Mouse (Mus musculus): ENCODE data around the gene Nup205. TPM values are rescaled to one million over a fixed set of nuclear protein-coding genes. Genes with fewer than 3 reads are reported as not detected.

Gene Nup205
- total RNA-seq, 2 experiments from 2014 or later, result 30.8 to 33.6 TPM

GRCm38 (mm10) chr6:35245086-35245485, 67.9 kb downstream of the Nup205 start:
- no peak for DNase-seq (ENCODE audit: low spot score in 2 of 2)

- no peak for DNase-seq (ENCODE audit: low spot score in 2 of 2)
Measured at GRCm38 (mm10) chr6:35251807-35252476, 74.7 kb downstream of the Nup205 start.

GRCm38 (mm10) chr6:35252477-35253346, 75.5 kb downstream of the Nup205 start:
- peak; percentile 92 to 94 for DNase-seq (ENCODE audit: low spot score in 2 of 2)

- DNase-seq (ENCODE audit: low spot score in 2 of 2), result no peak
Measured at GRCm38 (mm10) chr6:35253474-35253873, 76.3 kb downstream of the Nup205 start.

GRCm38 (mm10) chr6:35254136-35254904, 77.1 kb downstream of the Nup205 start:
- DNase-seq (ENCODE audit: low spot score in 2 of 2), result no peak

- no peak for DNase-seq (ENCODE audit: low spot score in 2 of 2)
Measured at GRCm38 (mm10) chr6:35255017-35255416, 77.8 kb downstream of the Nup205 start.

GRCm38 (mm10) chr6:35256691-35257090, 79.5 kb downstream of the Nup205 start:
- no peak for DNase-seq (ENCODE audit: low spot score in 2 of 2)

GRCm38 (mm10) chr6:35257626-35258190, 80.5 kb downstream of the Nup205 start:
- no peak for DNase-seq (ENCODE audit: low spot score in 2 of 2)

- DNase-seq (ENCODE audit: low spot score in 2 of 2), result no peak
Measured at GRCm38 (mm10) chr6:35258922-35259321, 81.7 kb downstream of the Nup205 start.

GRCm38 (mm10) chr6:35259526-35259925, 82.3 kb downstream of the Nup205 start:
- DNase-seq (ENCODE audit: low spot score in 2 of 2), result no peak

- no peak for DNase-seq (ENCODE audit: low spot score in 2 of 2)
Measured at GRCm38 (mm10) chr6:35260531-35260930, 83.3 kb downstream of the Nup205 start.

- DNase-seq (ENCODE audit: low spot score in 2 of 2), result no peak
Measured at GRCm38 (mm10) chr6:35265580-35266278, 88.5 kb downstream of the Nup205 start.

GRCm38 (mm10) chr6:35268711-35269110, 91.5 kb downstream of the Nup205 start:
- DNase-seq (ENCODE audit: low spot score in 2 of 2), result no peak

GRCm38 (mm10) chr6:35269643-35270042, 92.4 kb downstream of the Nup205 start:
- DNase-seq (ENCODE audit: low spot score in 2 of 2), result no peak

- DNase-seq (ENCODE audit: low spot score in 2 of 2), result peak; percentile 21 to 52
Measured at GRCm38 (mm10) chr6:35271094-35271855, 94.1 kb downstream of the Nup205 start.

- no peak for DNase-seq (ENCODE audit: low spot score in 2 of 2)
Measured at GRCm38 (mm10) chr6:35271868-35272765, 94.9 kb downstream of the Nup205 start.

GRCm38 (mm10) chr6:35273391-35274082, 96.3 kb downstream of the Nup205 start:
- no peak for DNase-seq (ENCODE audit: low spot score in 2 of 2)

- no peak for DNase-seq (ENCODE audit: low spot score in 2 of 2)
Measured at GRCm38 (mm10) chr6:35277903-35278587, 100.8 kb downstream of the Nup205 start.
